Mouse (Mus musculus) embryonic facial prominence, embryonic 11.5 days (tissue): ENCODE measurements at regions not wholly inside any gene's neighbourhood (a gene's known extent, or its start where the extent isn't known, plus 50 kb on each side); places are given as distances from the start of the nearest gene placed in this dataset.

ENCODE experiments used
- ATAC-seq: fragments of 200-750 bp; cut with Nextera tagmentation; replicated peaks from 2 replicates; pipeline ENCODE4 v1.8.0; 2017; ENCODE audit warnings: low read depth; ENCODE audit not compliant: insufficient number of reproducible peaks, low FRiP score, low TSS enrichment
- DNase-seq: peaks from one replicate; pipeline ENCODE4 v3.0.0-alpha.2; 2015; ENCODE audit warnings: low spot score
- H3K27ac ChIP-seq: fragments of 300-500 bp; sonication (generic); replicated peaks from 2 replicates; pipeline ENCODE4 v1.5.1; 2014; ENCODE audit warnings: mild to moderate bottlenecking, low read depth, low read length, control low read depth
- H3K27me3 ChIP-seq: fragments of 300-500 bp; sonication (generic); 2 replicates; pipeline ENCODE4 v1.6.1; 2014; ENCODE audit warnings: mild to moderate bottlenecking, low read length, moderate library complexity, mixed read lengths; ENCODE audit not compliant: control insufficient read depth, insufficient read depth
- H3K36me3 ChIP-seq: fragments of 300-500 bp; sonication (generic); replicated peaks from 2 replicates; pipeline ENCODE4 v1.6.1; 2014; ENCODE audit warnings: low read depth, mild to moderate bottlenecking, low read length, moderate library complexity, mixed read lengths; ENCODE audit not compliant: control insufficient read depth, insufficient read depth
- H3K4me1 ChIP-seq: fragments of 300-500 bp; sonication (generic); 2 replicates; pipeline ENCODE4 v1.6.1; 2014; ENCODE audit warnings: low read length, mixed read lengths; ENCODE audit not compliant: control insufficient read depth, insufficient read depth
- H3K4me2 ChIP-seq: fragments of 300-500 bp; sonication (generic); 2 replicates; pipeline ENCODE4 v1.6.1; 2014; ENCODE audit warnings: low read depth, mild to moderate bottlenecking, control low read depth, low read length, moderate library complexity
- H3K4me3 ChIP-seq: fragments of 300-500 bp; sonication (generic); 2 replicates; pipeline ENCODE4 v1.5.1; 2014; ENCODE audit warnings: low read depth, low read length, control low read depth
- H3K9ac ChIP-seq: fragments of 300-500 bp; sonication (generic); replicated peaks from 2 replicates; pipeline ENCODE4 v1.6.1; 2014; ENCODE audit warnings: mild to moderate bottlenecking, control low read depth, low read length
- H3K9me3 ChIP-seq: fragments of 300-500 bp; sonication (generic); replicated peaks from 2 replicates; pipeline ENCODE4 v1.6.1; 2016; ENCODE audit warnings: mild to moderate bottlenecking, low read length, inconsistent platforms, mixed read lengths; ENCODE audit not compliant: control insufficient read depth
- WGBS: fragments of 180-500 bp; shearing (Covaris S2); extraction: QIAGEN DNeasy Blood & Tissue Kit; methylation state at CpG from one replicate; pipeline ENCODE4 v1.1.7; 2014; 5-methylcytosine and 5-hydroxymethylcytosine counted together

GRCm38 (mm10) chrX:61046700-61047099, 138.7 kb downstream of the Cdr1 start:
- DNase-seq: peak; percentile 49

GRCm38 (mm10) chrX:61043147-61043546, 142.2 kb downstream of the Cdr1 start:
- no peaks in the 10 kb centered on the region for H3K27me3 ChIP-seq
- no peaks in the 10 kb centered on the region for H3K4me1 ChIP-seq
- DNase-seq: peak; percentile 4
- no peak overlapping the region for H3K27ac ChIP-seq
- ATAC-seq: no peak
- H3K9ac ChIP-seq: no peak overlapping the region
- no peak overlapping the region for H3K4me2 ChIP-seq
- no peak overlapping the region for H3K4me3 ChIP-seq
- H3K9me3 ChIP-seq: no peaks in the 10 kb centered on the region
- no peaks in the 10 kb centered on the region for H3K36me3 ChIP-seq
- WGBS: 49% methylated on average over 8 of the region's 8 CpGs

More at GRCm38 (mm10) chrX:61046700-61047099, 138.7 kb downstream of the Cdr1 start:
- no peaks in the 10 kb centered on the region for H3K36me3 ChIP-seq
- no peak overlapping the region for H3K4me2 ChIP-seq
- 12% methylated on average over 6 of the region's 6 CpGs for WGBS
- no peaks in the 10 kb centered on the region for H3K4me1 ChIP-seq
- no peaks in the 10 kb centered on the region for H3K9me3 ChIP-seq
- no peak for ATAC-seq
- no peak overlapping the region for H3K9ac ChIP-seq
- no peak overlapping the region for H3K27ac ChIP-seq
- no peak overlapping the region for H3K4me3 ChIP-seq
- no peaks in the 10 kb centered on the region for H3K27me3 ChIP-seq
